Mouse (Mus musculus) induced T-regulatory cell, adult 2 months (primary cell): Measurements from ENCODE around the gene Lrrc29.

Source experiments
- DNase-seq: peaks from one replicate; pipeline ENCODE4 v3.0.0-alpha.2; 2012; ENCODE audit warnings: low read depth

The Lrrc29 gene

GRCm38 (mm10) chr8:105343791-105344574 lies 17.9 kb upstream of the Lrrc29 start:
- no peak for DNase-seq

- no peak for DNase-seq
These were observed 16.7 kb upstream of the Lrrc29 start for GRCm38 (mm10) chr8:105342768-105343167.

GRCm38 (mm10) chr8:105341399-105341798 lies 15.3 kb upstream of the Lrrc29 start:
- no peak for DNase-seq

- DNase-seq, result no peak
These were observed 14.0 kb upstream of the Lrrc29 start for GRCm38 (mm10) chr8:105339886-105340635.

GRCm38 (mm10) chr8:105338992-105339391 lies 12.9 kb upstream of the Lrrc29 start:
- no peak for DNase-seq

GRCm38 (mm10) chr8:105336373-105337130 lies 10.5 kb upstream of the Lrrc29 start:
- DNase-seq, result no peak

- no peak for DNase-seq
These were observed 6.4 kb upstream of the Lrrc29 start for GRCm38 (mm10) chr8:105332523-105332922.

- no peak for DNase-seq
These were observed 5.9 kb upstream of the Lrrc29 start for GRCm38 (mm10) chr8:105331931-105332330.

GRCm38 (mm10) chr8:105331469-105331868 lies 5.4 kb upstream of the Lrrc29 start:
- no peak for DNase-seq

- DNase-seq, result no peak
These were observed 4.2 kb upstream of the Lrrc29 start for GRCm38 (mm10) chr8:105330325-105330724.

GRCm38 (mm10) chr8:105326968-105327367 lies 890 bp upstream of the Lrrc29 start:
- DNase-seq, result no peak

GRCm38 (mm10) chr8:105325641-105326093 lies 411 bp downstream of the Lrrc29 start:
- DNase-seq, result no peak

- no peak for DNase-seq
These were observed 2.9 kb downstream of the Lrrc29 start for GRCm38 (mm10) chr8:105323183-105323582.

- no peak for DNase-seq
These were observed 7.4 kb downstream of the Lrrc29 start for GRCm38 (mm10) chr8:105318662-105319190.

GRCm38 (mm10) chr8:105317941-105318340 lies 8.1 kb downstream of the Lrrc29 start:
- DNase-seq, result no peak

GRCm38 (mm10) chr8:105315073-105315769 lies 10.9 kb downstream of the Lrrc29 start:
- DNase-seq, result no peak

- DNase-seq, result no peak
These were observed 12.3 kb downstream of the Lrrc29 start for GRCm38 (mm10) chr8:105313622-105314402.

GRCm38 (mm10) chr8:105312891-105313481 lies 13.1 kb downstream of the Lrrc29 start:
- no peak for DNase-seq

GRCm38 (mm10) chr8:105311718-105312117 lies 14.4 kb downstream of the Lrrc29 start:
- no peak for DNase-seq

GRCm38 (mm10) chr8:105310118-105310517 lies 16.0 kb downstream of the Lrrc29 start:
- DNase-seq, result no peak
